Comparison of ENCODE assay signal across 7 mouse cellular contexts in genomic region chr15:83166642-83167041, GRCm38 (mm10). TPM values are rescaled to one million over a fixed set of nuclear protein-coding genes. Genes with fewer than 3 reads are reported as not detected.
A peak's percentile ranks its signal among the peaks of the same experiment; 100 is the strongest.
DNase-seq lines count a peak whose midpoint lies in the region; ATAC-seq and TF ChIP-seq lines count a peak whose summit lies in the region.

No protein-coding gene starts in this region.

- no peak for DNase-seq in neural tube, embryonic 10.5 days (ENCODE audit: extremely low spot score, low spot score)
- peak; percentile 52 for DNase-seq in brain, adult 2 months (ENCODE audit: low read depth, low spot score)
- no peak for DNase-seq in heart, embryonic 10.5 days (ENCODE audit: low spot score)
- no peak for DNase-seq in lung, embryonic 14.5 days
- DNase-seq in frontal cortex, postnatal 14 days (ENCODE audit: low spot score in 2 of 2), result no peak
- no peak for DNase-seq in embryo, embryonic 10.5 days (ENCODE audit: low spot score)

- H3K27ac ChIP-seq in neural tube, embryonic 13.5 days (replicated peaks), result no peak overlapping the region
- peak overlapping the region; percentile 71; the same call in 1 of the 2 replicates for H3K27ac ChIP-seq in heart, embryonic 10.5 days
- peak overlapping the region; percentile 86 for H3K27ac ChIP-seq in lung, embryonic 14.5 days (ENCODE audit: low read depth)

- TF ChIP-seq CTCF in lung, embryonic 14.5 days (IDR thresholded peaks at IDR 0.05; ENCODE audit: low read depth), result no peak

- no peak overlapping the region for H3K4me3 ChIP-seq in neural tube, embryonic 13.5 days
- no peak overlapping the region for H3K4me3 ChIP-seq in heart, embryonic 10.5 days
- no peak overlapping the region for H3K4me3 ChIP-seq in lung, embryonic 14.5 days (ENCODE audit: low read depth, low read length)

- 89% methylated on average over 3 of the region's 3 CpGs for WGBS in neural tube, embryonic 13.5 days
- 87% methylated on average over 3 of the region's 3 CpGs for WGBS in heart, embryonic 10.5 days
- WGBS in lung, embryonic 14.5 days, result 60% methylated on average over 3 of the region's 3 CpGs

- peak overlapping the region; percentile 17; the same call in 1 of the 2 replicates for H3K9ac ChIP-seq in neural tube, embryonic 13.5 days
- peak overlapping the region; percentile 29; the same call in 1 of the 2 replicates for H3K9ac ChIP-seq in lung, embryonic 14.5 days

- ATAC-seq in neural tube, embryonic 13.5 days (ENCODE audit: low read depth), result no peak
- no peak for ATAC-seq in lung, embryonic 14.5 days (ENCODE audit: insufficient read depth)

- no peaks in the 10 kb centered on the region for H3K9me3 ChIP-seq in neural tube, embryonic 13.5 days
- H3K9me3 ChIP-seq in heart, embryonic 10.5 days, result no peaks in the 10 kb centered on the region
- H3K9me3 ChIP-seq in lung, embryonic 14.5 days (ENCODE audit: low read depth, low read length), result no peaks in the 10 kb centered on the region

- H3K36me3 ChIP-seq in neural tube, embryonic 13.5 days, result peaks cover 22% of the 10 kb centered on the region
- peaks cover 23% of the 10 kb centered on the region for H3K36me3 ChIP-seq in heart, embryonic 10.5 days
- peaks cover 12% of the 10 kb centered on the region for H3K36me3 ChIP-seq in lung, embryonic 14.5 days (ENCODE audit: insufficient read depth)

- no peak overlapping the region for H3K4me2 ChIP-seq in neural tube, embryonic 13.5 days
- H3K4me2 ChIP-seq in lung, embryonic 14.5 days, result 0 out of 2 replicates have a peak overlapping the region, but pooled peaks have one; percentile 15

- H3K4me1 ChIP-seq in neural tube, embryonic 13.5 days (replicated peaks), result peaks cover 45% of the 10 kb centered on the region
- peaks cover 63% of the 10 kb centered on the region for H3K4me1 ChIP-seq in heart, embryonic 10.5 days
- peaks cover 34% of the 10 kb centered on the region for H3K4me1 ChIP-seq in lung, embryonic 14.5 days (ENCODE audit: insufficient read depth)

- H3K27me3 ChIP-seq in neural tube, embryonic 13.5 days, result no peaks in the 10 kb centered on the region
- H3K27me3 ChIP-seq in heart, embryonic 10.5 days (ENCODE audit: insufficient read depth, poor library complexity, severe bottlenecking), result no peaks in the 10 kb centered on the region
- H3K27me3 ChIP-seq in lung, embryonic 14.5 days (ENCODE audit: insufficient read depth, low read length), result no peaks in the 10 kb centered on the region

RNA-seq across cellular contexts. Expression of gene Cyb5r3, which starts 5.8 kb away (rescaled TPM):
- 130 and 140 TPM in 2 replicates for polyA plus RNA-seq in neural tube, embryonic 13.5 days (2015; fragmentation: Nextera tagmentation; extraction: Ambion mirVana)
- polyA plus RNA-seq in heart, embryonic 10.5 days (2016; fragmentation: Nextera tagmentation; extraction: Ambion mirVana), result 177 and 178 TPM in 2 replicates
- 161 and 164 TPM in 2 replicates for polyA plus RNA-seq in lung, embryonic 14.5 days (2014; fragmentation: Nextera tagmentation; extraction: Ambion mirVana)

RNA-seq across cellular contexts. Expression of gene Poldip3, which starts 17.5 kb away (rescaled TPM):
- 137 and 140 TPM in 2 replicates for polyA plus RNA-seq in neural tube, embryonic 13.5 days (2015; fragmentation: Nextera tagmentation; extraction: Ambion mirVana)
- 105 and 119 TPM in 2 replicates for polyA plus RNA-seq in heart, embryonic 10.5 days (2016; fragmentation: Nextera tagmentation; extraction: Ambion mirVana)
- 159 and 162 TPM in 2 replicates for polyA plus RNA-seq in lung, embryonic 14.5 days (2014; fragmentation: Nextera tagmentation; extraction: Ambion mirVana)

RNA-seq across cellular contexts. Expression of gene Rrp7a, which starts 44.0 kb away (rescaled TPM):
- 68.3 and 76.0 TPM in 2 replicates for polyA plus RNA-seq in neural tube, embryonic 13.5 days (2015; fragmentation: Nextera tagmentation; extraction: Ambion mirVana)
- polyA plus RNA-seq in heart, embryonic 10.5 days (2016; fragmentation: Nextera tagmentation; extraction: Ambion mirVana), result 52.7 and 64.6 TPM in 2 replicates
- polyA plus RNA-seq in lung, embryonic 14.5 days (2014; fragmentation: Nextera tagmentation; extraction: Ambion mirVana), result 51.0 and 59.3 TPM in 2 replicates
